Mouse (Mus musculus) liver, embryonic 11.5 days (tissue): ENCODE data around the gene Lcn8. TPM values are rescaled to one million over a fixed set of nuclear protein-coding genes. Genes with fewer than 3 reads are reported as not detected.

Source experiments
- ATAC-seq: fragments of 200-750 bp; cut with Nextera tagmentation; replicated peaks from 2 replicates; pipeline ENCODE4 v1.8.0; 2017; ENCODE audit warnings: moderate number of reproducible peaks, mild to moderate bottlenecking, moderate TSS enrichment, moderate library complexity; ENCODE audit not compliant: low FRiP score
- DNase-seq: peaks from one replicate; pipeline ENCODE4 v3.0.0-alpha.2; 2017; ENCODE audit warnings: low spot score
- H3K27ac ChIP-seq: fragments of 300-500 bp; sonication (generic); 2 replicates; pipeline ENCODE4 v1.5.1; 2014; ENCODE audit warnings: mild to moderate bottlenecking, low read depth, low read length, control low read depth
- H3K27me3 ChIP-seq: fragments of 300-500 bp; sonication (generic); replicated peaks from 2 replicates; pipeline ENCODE4 v1.6.1; 2014; ENCODE audit warnings: low read length, mixed read lengths; ENCODE audit not compliant: control insufficient read depth, insufficient read depth
- H3K36me3 ChIP-seq: fragments of 300-500 bp; sonication (generic); 2 replicates; pipeline ENCODE4 v1.6.1; 2014; ENCODE audit warnings: mild to moderate bottlenecking, low read length, moderate library complexity, mixed read lengths; ENCODE audit not compliant: control insufficient read depth, insufficient read depth
- H3K4me1 ChIP-seq: fragments of 300-500 bp; sonication (generic); replicated peaks from 2 replicates; pipeline ENCODE4 v1.6.1; 2014; ENCODE audit warnings: low read length, mixed read lengths; ENCODE audit not compliant: control insufficient read depth, insufficient read depth
- H3K4me2 ChIP-seq: fragments of 300-500 bp; sonication (generic); 2 replicates; pipeline ENCODE4 v1.6.1; 2014; ENCODE audit warnings: mild to moderate bottlenecking, control low read depth, moderate library complexity
- H3K4me3 ChIP-seq: fragments of 300-500 bp; sonication (generic); 2 replicates; pipeline ENCODE4 v1.5.1; 2014; ENCODE audit warnings: low read depth, low read length, control low read depth
- H3K9ac ChIP-seq: fragments of 300-500 bp; sonication (generic); 2 replicates; pipeline ENCODE4 v1.6.1; 2014; ENCODE audit warnings: low read depth, low read length, control low read depth
- H3K9me3 ChIP-seq: fragments of 300-500 bp; sonication (generic); 2 replicates; pipeline ENCODE4 v1.6.1; 2016; ENCODE audit warnings: low read length, inconsistent platforms, mixed read lengths; ENCODE audit not compliant: control insufficient read depth
- WGBS: fragments of 180-500 bp; shearing (Covaris S2); extraction: QIAGEN DNeasy Blood & Tissue Kit; methylation state at CpG from one replicate; pipeline ENCODE4 v1.1.7; 2014; 5-methylcytosine and 5-hydroxymethylcytosine counted together
- polyA plus RNA-seq: library from polyadenylated mRNA; unstranded; fragments of >200 nt; fragmentation: Nextera tagmentation; extraction: Ambion mirVana; gene quantifications from 2 replicates; pipeline ENCODE4 v1.2.1, GENCODE M21; 2014

The Lcn8 gene
- polyA plus RNA-seq, 1 experiment from 2014 or later, result not detected

GRCm38 (mm10) chr2:25657652-25658051 is 4.7 kb downstream of the Lcn8 start, which contains the start of gene Lcn5:
Lcn5 (plus strand) TSS chr2:25657952.
- Histone ChIP-seq H3K4me1 (no peaks in the 10 kb centered on the region), H3K4me2 (no peak within 1 kb of the TSS), H3K36me3 (no peaks in the 10 kb centered on the region), H3K9ac (no peak within 1 kb of the TSS), H3K9me3 (no peaks in the 10 kb centered on the region), H3K4me3 (no peak within 1 kb of the TSS), H3K27me3 (0 out of 2 replicates have a peak, but pooled peaks cover 3% of the 10 kb centered on the region), H3K27ac (no peak within 1 kb of the TSS)
- DNase-seq (no peak), ATAC-seq (no peak)

GRCm38 (mm10) chr2:25660279-25660678 is 7.4 kb downstream of the Lcn8 start:
- Histone ChIP-seq H3K4me2 (no peak overlapping the region), H3K4me3 (no peak overlapping the region), H3K36me3 (no peaks in the 10 kb centered on the region), H3K27me3 (0 out of 2 replicates have a peak, but pooled peaks cover under 1% of the 10 kb centered on the region), H3K9ac (no peak overlapping the region), H3K27ac (no peak overlapping the region), H3K4me1 (no peaks in the 10 kb centered on the region), H3K9me3 (no peaks in the 10 kb centered on the region)
- WGBS, result 84% methylated on average over 8 of the region's 8 CpGs
- DNase-seq, result no peak
- ATAC-seq, result no peak

GRCm38 (mm10) chr2:25661245-25661970 is 8.5 kb downstream of the Lcn8 start:
- no peak for ATAC-seq
- no peaks in the 10 kb centered on the region for H3K4me1 ChIP-seq
- H3K4me2 ChIP-seq, result no peak overlapping the region
- no peak for DNase-seq
- no peaks in the 10 kb centered on the region for H3K36me3 ChIP-seq
- no peak overlapping the region for H3K27ac ChIP-seq
- no peaks in the 10 kb centered on the region for H3K9me3 ChIP-seq
- no peak overlapping the region for H3K4me3 ChIP-seq
- H3K27me3 ChIP-seq, result no peaks in the 10 kb centered on the region
- 83% methylated on average over 6 of the region's 6 CpGs for WGBS
- no peak overlapping the region for H3K9ac ChIP-seq

- no peak overlapping the region for H3K4me2 ChIP-seq
- H3K27ac ChIP-seq, result no peak overlapping the region
- DNase-seq (no peak), ATAC-seq (no peak)
- H3K4me1 ChIP-seq, result no peaks in the 10 kb centered on the region
- WGBS, result 66% methylated on average over 1 of the region's 1 CpGs
- no peaks in the 10 kb centered on the region for H3K9me3 ChIP-seq
- no peak overlapping the region for H3K9ac ChIP-seq
- no peak overlapping the region for H3K4me3 ChIP-seq
- no peaks in the 10 kb centered on the region for H3K36me3 ChIP-seq
- no peaks in the 10 kb centered on the region for H3K27me3 ChIP-seq
Measured at GRCm38 (mm10) chr2:25663511-25663910, 10.6 kb downstream of the Lcn8 start.

GRCm38 (mm10) chr2:25664125-25664524 is 11.2 kb downstream of the Lcn8 start:
- Histone ChIP-seq H3K4me1 (no peaks in the 10 kb centered on the region), H3K27me3 (no peaks in the 10 kb centered on the region), H3K27ac (no peak overlapping the region), H3K9ac (no peak overlapping the region), H3K36me3 (no peaks in the 10 kb centered on the region), H3K4me2 (no peak overlapping the region), H3K4me3 (no peak overlapping the region), H3K9me3 (no peaks in the 10 kb centered on the region)
- ATAC-seq (no peak), DNase-seq (no peak)
- 85% methylated on average over 5 of the region's 5 CpGs for WGBS

GRCm38 (mm10) chr2:25666516-25666915 is 13.6 kb downstream of the Lcn8 start:
- H3K9ac ChIP-seq, result no peak overlapping the region
- H3K9me3 ChIP-seq, result no peaks in the 10 kb centered on the region
- H3K27me3 ChIP-seq, result no peaks in the 10 kb centered on the region
- H3K4me1 ChIP-seq, result no peaks in the 10 kb centered on the region
- no peak overlapping the region for H3K4me3 ChIP-seq
- no peak overlapping the region for H3K4me2 ChIP-seq
- no peak overlapping the region for H3K27ac ChIP-seq
- ATAC-seq (no peak), DNase-seq (no peak)
- no peaks in the 10 kb centered on the region for H3K36me3 ChIP-seq
- WGBS, result 45% methylated on average over 1 of the region's 1 CpGs

GRCm38 (mm10) chr2:25676486-25676885 is 23.6 kb downstream of the Lcn8 start, which contains the start of gene Lcn6:
Lcn6 (plus strand) TSS chr2:25676786.
- Histone ChIP-seq H3K4me2 (no peak within 1 kb of the TSS), H3K4me3 (no peak within 1 kb of the TSS), H3K27ac (no peak within 1 kb of the TSS), H3K27me3 (no peaks in the 10 kb centered on the region), H3K36me3 (no peaks in the 10 kb centered on the region), H3K9ac (no peak within 1 kb of the TSS), H3K9me3 (no peaks in the 10 kb centered on the region), H3K4me1 (no peaks in the 10 kb centered on the region)
- ATAC-seq (no peak), DNase-seq (no peak)
- 85% methylated on average over 3 of the region's 3 CpGs for WGBS

- no peak overlapping the region for H3K9ac ChIP-seq
- no peak overlapping the region for H3K27ac ChIP-seq
- no peaks in the 10 kb centered on the region; the same call in 1 of the 2 replicates for H3K27me3 ChIP-seq
- H3K4me3 ChIP-seq, result no peak overlapping the region
- DNase-seq, result no peak
- H3K4me2 ChIP-seq, result no peak overlapping the region
- no peaks in the 10 kb centered on the region for H3K4me1 ChIP-seq
- no peaks in the 10 kb centered on the region for H3K36me3 ChIP-seq
- 79% methylated on average over 6 of the region's 6 CpGs for WGBS
- no peak for ATAC-seq
- H3K9me3 ChIP-seq, result no peaks in the 10 kb centered on the region
Measured at GRCm38 (mm10) chr2:25679559-25679958, 26.6 kb downstream of the Lcn8 start.

GRCm38 (mm10) chr2:25682426-25682825 is 29.5 kb downstream of the Lcn8 start, which contains the start of gene Lcn10:
Lcn10 (plus strand) TSS chr2:25682726.
- Histone ChIP-seq H3K9ac (no peak within 1 kb of the TSS), H3K4me3 (no peak within 1 kb of the TSS), H3K36me3 (no peaks in the 10 kb centered on the region), H3K4me1 (no peaks in the 10 kb centered on the region), H3K27me3 (no peaks in the 10 kb centered on the region; the same call in 1 of the 2 replicates), H3K4me2 (no peak within 1 kb of the TSS), H3K27ac (no peak within 1 kb of the TSS), H3K9me3 (no peaks in the 10 kb centered on the region)
- DNase-seq, result no peak
- ATAC-seq, result no peak
- 62% methylated on average over 2 of the region's 2 CpGs for WGBS
